Mouse (Mus musculus) heart, embryonic 16.5 days (tissue): ENCODE measurements at regions not wholly inside any gene's neighbourhood (a gene's known extent, or its start where the extent isn't known, plus 50 kb on each side); places are given as distances from the start of the nearest gene placed in this dataset.

ENCODE experiments used
- ATAC-seq: fragments of 200-750 bp; cut with Nextera tagmentation; replicated peaks from 2 replicates; pipeline ENCODE4 v1.8.0; 2017; ENCODE audit warnings: moderate number of reproducible peaks; ENCODE audit not compliant: insufficient read depth, low FRiP score; ENCODE audit errors: extremely low read depth
- H3K27ac ChIP-seq: fragments of 300-500 bp; sonication (generic); 2 replicates; pipeline ENCODE4 v1.5.1; 2014; ENCODE audit warnings: mild to moderate bottlenecking, low read length, control low read depth, moderate library complexity
- H3K27me3 ChIP-seq: fragments of 300-500 bp; sonication (generic); 2 replicates; pipeline ENCODE4 v1.6.1; 2014; ENCODE audit warnings: low read length, mixed read lengths; ENCODE audit not compliant: control insufficient read depth, insufficient read depth
- H3K36me3 ChIP-seq: fragments of 300-500 bp; sonication (generic); 2 replicates; pipeline ENCODE4 v1.6.1; 2014; ENCODE audit not compliant: control insufficient read depth, insufficient read depth
- H3K4me1 ChIP-seq: fragments of 300-500 bp; sonication (generic); 2 replicates; pipeline ENCODE4 v1.6.1; 2014; ENCODE audit warnings: low read length, mixed read lengths; ENCODE audit not compliant: control insufficient read depth, insufficient read depth
- H3K4me2 ChIP-seq: fragments of 300-500 bp; sonication (generic); 2 replicates; pipeline ENCODE4 v1.6.1; 2014; ENCODE audit warnings: low read depth, mild to moderate bottlenecking, control low read depth, low read length
- H3K4me3 ChIP-seq: fragments of 300-500 bp; sonication (generic); 2 replicates; pipeline ENCODE4 v1.5.1; 2014; ENCODE audit warnings: mild to moderate bottlenecking, control low read depth, low read length
- H3K9ac ChIP-seq: fragments of 300-500 bp; sonication (generic); 2 replicates; pipeline ENCODE4 v1.6.1; 2014; ENCODE audit warnings: low read length, control low read depth
- H3K9me3 ChIP-seq: fragments of 300-500 bp; sonication (generic); replicated peaks from 2 replicates; pipeline ENCODE4 v1.6.1; 2016; ENCODE audit warnings: low read length; ENCODE audit not compliant: control insufficient read depth
- WGBS: fragments of 180-500 bp; shearing (Covaris S2); extraction: QIAGEN DNeasy Blood & Tissue Kit; methylation state at CpG from one replicate; pipeline ENCODE4 v1.1.7; 2014; 5-methylcytosine and 5-hydroxymethylcytosine counted together

DNA sequence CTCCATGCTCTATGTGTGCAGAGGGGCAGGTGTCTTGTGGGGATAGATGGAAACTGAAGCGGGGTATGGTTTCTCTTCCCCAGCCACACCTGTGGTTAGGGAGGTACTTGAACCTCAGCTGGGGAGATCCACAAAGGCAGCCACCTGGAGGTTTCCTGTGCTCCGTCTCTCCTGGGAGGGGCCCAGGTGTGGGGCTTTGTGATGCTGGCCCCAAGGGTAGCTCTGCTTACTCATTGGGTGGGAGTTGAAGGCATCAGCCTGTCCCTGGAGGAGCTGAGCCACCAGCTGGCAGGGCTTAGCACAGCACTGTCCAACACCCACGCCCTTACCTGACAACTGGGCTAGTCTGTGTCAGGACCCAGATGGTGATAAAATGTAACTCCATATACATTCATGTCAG lies 81.4 kb downstream of the Lhx2 start:
- no peak overlapping the region for H3K4me3 ChIP-seq
- peaks cover 9% of the 10 kb centered on the region for H3K27me3 ChIP-seq
- H3K4me1 ChIP-seq = 0 out of 2 replicates have a peak, but pooled peaks cover 3% of the 10 kb centered on the region
- no peak overlapping the region for H3K4me2 ChIP-seq
- ATAC-seq = no peak
- H3K9me3 ChIP-seq = no peaks in the 10 kb centered on the region
- H3K9ac ChIP-seq = no peak overlapping the region
- no peaks in the 10 kb centered on the region for H3K36me3 ChIP-seq
- H3K27ac ChIP-seq = no peak overlapping the region
- WGBS = 44% methylated on average over 3 of the region's 3 CpGs

DNA sequence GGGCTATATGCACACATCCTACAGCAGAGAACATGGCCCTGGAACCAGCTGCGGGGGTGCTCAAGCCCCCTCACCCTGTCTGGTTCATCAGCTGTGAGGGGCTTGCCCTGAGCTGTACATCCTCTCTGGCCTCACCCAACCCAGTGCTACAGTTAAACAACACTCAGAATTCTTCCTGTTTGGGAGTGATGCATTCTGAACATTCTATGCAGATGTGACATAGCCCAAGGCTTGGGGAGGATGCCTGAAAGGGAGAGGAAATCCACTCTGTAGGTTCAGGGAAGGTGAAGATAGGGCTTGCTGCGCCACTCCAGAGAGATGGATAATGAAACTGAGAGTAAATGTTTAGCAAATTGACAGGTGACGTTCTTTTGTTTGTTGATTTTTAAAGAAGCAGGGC lies 83.3 kb downstream of the Lhx2 start:
- Histone ChIP-seq H3K4me3 (no peak overlapping the region), H3K9ac (no peak overlapping the region), H3K27ac (no peak overlapping the region), H3K4me2 (no peak overlapping the region), H3K4me1 (0 out of 2 replicates have a peak, but pooled peaks cover 3% of the 10 kb centered on the region), H3K27me3 (peaks cover 9% of the 10 kb centered on the region), H3K9me3 (no peaks in the 10 kb centered on the region), H3K36me3 (no peaks in the 10 kb centered on the region)
- 66% methylated on average over 3 of the region's 3 CpGs for WGBS
- ATAC-seq = no peak

DNA sequence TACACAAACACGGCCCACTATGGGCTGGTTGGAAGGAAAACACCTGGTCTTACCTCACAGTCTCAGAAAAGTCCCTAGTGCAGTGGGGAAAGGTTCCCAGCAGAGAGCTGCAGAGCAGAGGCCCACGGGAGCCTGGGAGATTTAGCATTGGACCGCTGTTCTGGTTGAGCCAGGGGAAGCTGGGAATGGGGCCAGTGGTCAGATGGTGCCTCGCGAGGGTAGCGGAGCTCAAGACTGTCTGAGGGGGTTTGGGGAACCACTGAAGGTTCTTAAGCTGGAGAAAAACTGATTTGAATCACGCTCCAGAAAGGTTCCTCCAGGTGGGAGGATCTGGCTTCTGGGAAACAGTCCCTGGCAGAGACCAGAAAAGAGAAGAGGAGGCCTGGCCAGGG lies 84.8 kb downstream of the Lhx2 start:
- Histone ChIP-seq H3K4me3 (no peak overlapping the region), H3K9me3 (no peaks in the 10 kb centered on the region), H3K9ac (no peak overlapping the region), H3K4me2 (no peak overlapping the region), H3K27ac (no peak overlapping the region), H3K27me3 (peaks cover 9% of the 10 kb centered on the region), H3K36me3 (no peaks in the 10 kb centered on the region), H3K4me1 (0 out of 2 replicates have a peak, but pooled peaks cover 3% of the 10 kb centered on the region)
- WGBS = 47% methylated on average over 7 of the region's 7 CpGs
- ATAC-seq = no peak

DNA sequence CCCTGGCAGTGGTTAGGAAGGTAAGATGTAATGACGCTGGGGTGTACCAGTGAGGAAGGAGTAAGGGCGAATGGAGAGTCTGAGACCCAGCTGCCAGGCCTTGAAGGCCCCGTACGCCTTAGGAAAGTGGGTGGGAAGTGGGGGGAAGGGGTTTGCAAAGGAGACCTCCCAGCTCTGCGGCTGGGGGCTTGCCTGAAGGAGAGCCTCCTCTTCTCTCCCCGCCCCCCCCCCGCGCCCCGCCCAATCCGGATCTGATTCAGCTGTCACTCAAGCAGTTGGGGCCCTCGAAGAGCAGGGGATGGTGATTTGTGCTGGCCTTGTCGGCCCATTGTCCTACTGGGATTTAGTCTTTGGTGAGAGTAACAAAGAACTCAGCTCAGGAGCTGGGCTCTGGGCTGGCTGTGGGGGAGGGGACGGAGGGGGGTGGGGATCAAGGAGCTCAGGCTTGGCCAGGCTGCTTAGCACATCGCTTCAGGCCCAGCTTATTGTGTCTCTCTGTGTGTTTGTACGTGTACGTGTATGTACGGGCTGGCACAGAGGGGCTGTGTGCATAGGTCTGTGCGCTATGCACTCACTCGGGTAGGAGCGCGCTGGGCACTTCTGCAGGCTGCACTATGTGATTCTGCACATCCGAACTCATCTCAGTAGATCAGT lies 85.3 kb downstream of the Lhx2 start:
- ATAC-seq = no peak; the same call in 1 of the 2 replicates
- 9% methylated on average over 21 of the region's 22 CpGs for WGBS
- Histone ChIP-seq H3K36me3 (no peaks in the 10 kb centered on the region), H3K27ac (no peak overlapping the region), H3K9ac (no peak overlapping the region), H3K4me2 (peak overlapping the region; percentile 28; the same call in 1 of the 2 replicates), H3K9me3 (no peaks in the 10 kb centered on the region), H3K4me3 (no peak overlapping the region), H3K27me3 (peaks cover 9% of the 10 kb centered on the region), H3K4me1 (0 out of 2 replicates have a peak, but pooled peaks cover 3% of the 10 kb centered on the region)

DNA sequence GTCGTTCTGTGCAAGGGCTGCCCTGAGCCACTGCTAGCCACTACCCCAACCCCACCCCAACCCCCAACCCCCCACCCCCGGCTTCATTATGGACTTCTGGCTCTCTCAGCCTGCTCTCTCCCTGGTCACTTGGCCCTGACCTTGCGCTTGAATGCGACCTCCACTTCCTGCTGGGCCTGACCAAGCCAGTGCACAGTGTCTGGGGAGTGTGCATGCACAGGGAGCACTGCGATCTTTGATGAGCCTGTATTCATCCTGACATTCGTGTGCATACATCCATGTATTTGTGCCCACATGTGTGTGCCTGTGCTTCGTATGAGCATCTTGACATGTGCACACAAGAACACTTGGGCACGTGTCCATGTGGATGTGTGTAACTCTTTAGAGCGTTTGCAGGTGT lies 85.9 kb downstream of the Lhx2 start:
- ATAC-seq = no peak
- H3K27ac ChIP-seq = no peak overlapping the region
- H3K27me3 ChIP-seq = peaks cover 9% of the 10 kb centered on the region
- 0 out of 2 replicates have a peak, but pooled peaks cover 3% of the 10 kb centered on the region for H3K4me1 ChIP-seq
- WGBS = 31% methylated on average over 9 of the region's 9 CpGs
- H3K4me2 ChIP-seq = no peak overlapping the region
- no peak overlapping the region for H3K4me3 ChIP-seq
- H3K9ac ChIP-seq = no peak overlapping the region
- no peaks in the 10 kb centered on the region for H3K9me3 ChIP-seq
- no peaks in the 10 kb centered on the region for H3K36me3 ChIP-seq

DNA sequence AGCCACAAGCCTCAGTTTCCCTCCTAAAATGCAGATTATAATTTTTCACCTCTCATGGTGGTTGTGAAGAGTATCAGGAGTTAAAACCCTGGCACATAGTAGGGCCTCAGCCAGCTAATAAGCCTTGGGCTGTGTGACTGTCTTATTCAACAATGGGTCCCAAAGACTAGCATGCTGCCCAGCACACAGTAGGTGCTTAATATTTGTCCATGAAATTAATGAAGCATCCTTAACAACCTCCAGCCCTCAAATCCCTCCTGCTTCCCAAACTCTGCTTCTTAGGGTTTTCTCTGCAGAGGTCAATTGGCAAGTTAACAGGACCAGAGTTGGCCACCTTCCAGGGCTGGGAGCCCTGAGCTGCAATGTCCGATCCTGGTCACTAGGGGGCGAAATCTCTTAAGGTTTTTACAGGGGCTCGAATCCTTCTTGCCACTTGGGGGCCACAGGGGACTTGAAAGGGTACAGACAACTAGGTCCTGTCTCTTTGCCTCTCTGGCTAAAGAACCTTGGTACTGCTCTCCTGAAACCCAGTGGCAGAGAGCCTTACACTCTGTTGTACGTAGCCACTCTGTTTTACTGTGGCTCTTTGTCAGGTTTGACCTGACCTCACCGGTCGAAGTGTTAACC lies 81.6 kb upstream of the Nek6 start:
- H3K27me3 ChIP-seq = no peaks in the 10 kb centered on the region; the same call in 1 of the 2 replicates
- no peak overlapping the region for H3K9ac ChIP-seq
- ATAC-seq = no peak
- H3K4me2 ChIP-seq = no peak overlapping the region
- no peaks in the 10 kb centered on the region for H3K9me3 ChIP-seq
- H3K36me3 ChIP-seq = no peaks in the 10 kb centered on the region
- H3K4me1 ChIP-seq = no peaks in the 10 kb centered on the region
- 36% methylated on average over 6 of the region's 6 CpGs for WGBS
- H3K27ac ChIP-seq = no peak overlapping the region
- H3K4me3 ChIP-seq = no peak overlapping the region

DNA sequence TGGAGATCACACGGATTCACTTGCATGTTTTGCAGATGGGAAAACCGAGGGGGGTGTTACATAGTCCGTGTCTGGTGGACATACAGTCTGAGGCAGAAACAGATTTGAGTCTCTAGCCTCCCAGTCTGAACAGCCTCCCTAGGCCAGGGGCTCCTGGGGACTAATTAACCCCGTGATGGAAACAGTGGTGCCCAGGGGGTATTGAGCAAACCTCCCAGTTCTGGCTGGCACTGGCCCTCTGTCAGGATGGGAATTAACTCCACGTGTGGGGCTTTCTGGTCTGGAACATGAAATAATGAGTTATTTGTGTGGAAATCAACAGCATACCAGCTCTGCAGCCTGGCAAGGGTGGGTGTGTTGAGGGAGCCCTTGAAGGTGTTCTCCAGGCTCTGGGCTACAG lies 79.9 kb upstream of the Nek6 start:
- H3K4me2 ChIP-seq = no peak overlapping the region
- ATAC-seq = no peak
- 69% methylated on average over 5 of the region's 5 CpGs for WGBS
- H3K9me3 ChIP-seq = no peaks in the 10 kb centered on the region
- H3K27ac ChIP-seq = no peak overlapping the region
- no peaks in the 10 kb centered on the region for H3K4me1 ChIP-seq
- no peaks in the 10 kb centered on the region for H3K27me3 ChIP-seq
- no peak overlapping the region for H3K4me3 ChIP-seq
- H3K9ac ChIP-seq = no peak overlapping the region
- no peaks in the 10 kb centered on the region for H3K36me3 ChIP-seq

DNA sequence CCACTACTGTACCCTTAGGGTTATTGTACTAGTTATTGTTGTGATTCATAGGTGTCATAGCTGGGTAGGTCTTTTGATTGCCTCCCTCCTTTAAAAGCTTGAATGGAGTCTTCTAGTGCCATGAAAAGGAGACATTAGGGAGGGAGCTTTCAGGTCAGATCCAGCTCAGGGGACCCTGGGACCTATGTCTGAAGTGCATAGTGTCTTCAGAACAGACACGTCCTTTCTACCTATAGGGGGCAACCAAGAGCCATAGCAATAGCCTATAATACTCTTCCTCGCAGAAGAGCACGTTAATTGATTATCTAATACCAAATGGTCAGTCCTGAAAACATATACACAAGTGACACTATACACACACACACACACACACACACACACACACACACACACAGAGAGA lies 77.7 kb upstream of the Nek6 start:
- WGBS = 9% methylated on average over 3 of the region's 3 CpGs
- Histone ChIP-seq H3K4me1 (no peaks in the 10 kb centered on the region), H3K36me3 (no peaks in the 10 kb centered on the region), H3K9ac (no peak overlapping the region), H3K4me2 (no peak overlapping the region), H3K9me3 (no peaks in the 10 kb centered on the region), H3K4me3 (no peak overlapping the region), H3K27me3 (no peaks in the 10 kb centered on the region), H3K27ac (no peak overlapping the region)
- no peak for ATAC-seq

DNA sequence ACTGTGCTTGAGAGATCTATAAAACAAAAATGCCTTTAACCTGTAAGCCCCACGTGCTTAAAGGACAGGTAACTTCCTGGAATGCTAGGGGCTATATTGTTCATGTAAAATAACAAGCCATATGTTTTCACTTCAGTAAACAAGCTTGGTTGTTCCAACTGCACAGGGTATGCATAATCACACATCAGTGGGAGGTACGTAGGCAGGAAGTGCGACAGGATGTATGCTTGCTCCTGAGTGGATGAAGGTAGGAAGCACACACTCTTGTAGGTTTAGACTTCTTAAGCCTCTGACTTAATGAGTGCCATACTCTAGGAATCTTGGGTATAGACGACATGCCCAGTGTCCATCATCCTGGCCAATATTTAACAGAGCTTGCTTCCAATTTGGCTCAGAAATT lies 74.7 kb upstream of the Nek6 start:
- WGBS = 69% methylated on average over 4 of the region's 4 CpGs
- Histone ChIP-seq H3K4me2 (no peak overlapping the region), H3K9ac (no peak overlapping the region), H3K27ac (no peak overlapping the region), H3K27me3 (no peaks in the 10 kb centered on the region), H3K36me3 (no peaks in the 10 kb centered on the region), H3K4me1 (no peaks in the 10 kb centered on the region), H3K9me3 (no peaks in the 10 kb centered on the region), H3K4me3 (no peak overlapping the region)
- ATAC-seq = no peak
